Mouse (Mus musculus) left cerebral cortex, postnatal 14 days (tissue): ENCODE results near the gene Gipc3. TPM values are rescaled to one million over a fixed set of nuclear protein-coding genes. Genes with fewer than 3 reads are reported as not detected.

Experiments used
- DNase-seq, 2 experiments: peaks; one replicate each; pipeline ENCODE4 v3.0.0; 2021 to 2022; ENCODE audit warnings: low spot score in 2 of 2, mixed read lengths in 1 of 2
- intact Hi-C: fragments of 180-260 bp; cut with DNase I; formaldehyde crosslinking; loops from one replicate; pipeline ENCODE4 v1.15.1; 2025
- long read RNA-seq, 2 experiments: library from polyadenylated mRNA; stranded (forward); transcript quantifications; one replicate each; pipeline ENCODE4 v2.0.0; 2021
- total RNA-seq, 2 experiments: library from RNA; stranded (reverse); gene quantifications; 2 replicates each; pipeline ENCODE4 v1.2.3; 2021

The Gipc3 gene
- total RNA-seq = under 1 TPM; 0.51 to 0.97 TPM
- long read RNA-seq, experiment 1, partial matches to known transcripts = 0 of 1 reads
- long read RNA-seq, experiment 1, other reads (novel, unspliced or antisense) = 1 of 1 reads
- long read RNA-seq, experiment 2 = 0 reads

- intact Hi-C loops = no loop called here
- DNase-seq = no peak
Observed at GRCm38 (mm10) chr10:81342686-81343505, at the start of gene Gipc3. Gene Gipc3, minus strand, starts transcription at chr10:81343266.

- intact Hi-C loops = loop anchor here (10.0 kb wide), 1 partner anchor 162 kb away; the partner anchor contains the start of gene Aes
- DNase-seq = no peak
Observed at GRCm38 (mm10) chr10:81392781-81393185, 49.7 kb upstream of the Gipc3 start, which contains the start of gene Smim24. Gene Smim24, plus strand, starts transcription at chr10:81393051.

GRCm38 (mm10) chr10:81392270-81392669, 49.2 kb upstream of the Gipc3 start:
- DNase-seq = no peak
- intact Hi-C loops = loop anchor here (10.0 kb wide), 1 partner anchor 163 kb away; the partner anchor contains the start of gene Aes

- intact Hi-C loops = loop anchor here (10.0 kb wide), 1 partner anchor 164 kb away; the partner anchor contains the start of gene Aes
- DNase-seq = no peak
Observed at GRCm38 (mm10) chr10:81390678-81390965, 47.6 kb upstream of the Gipc3 start.

GRCm38 (mm10) chr10:81389801-81390677, 47.0 kb upstream of the Gipc3 start:
- intact Hi-C loops = loop anchor here (10.0 kb wide), 1 partner anchor 165 kb away; the partner anchor contains the start of gene Aes
- DNase-seq = peak; percentile 71 to 77

- intact Hi-C loops = no loop called here
- DNase-seq = no peak
Observed at GRCm38 (mm10) chr10:81389373-81389772, 46.3 kb upstream of the Gipc3 start.

- DNase-seq = no peak
- intact Hi-C loops = no loop called here
Observed at GRCm38 (mm10) chr10:81388505-81389055, 45.5 kb upstream of the Gipc3 start, which contains the start of gene Gm48552. Gene Gm48552, plus strand, starts transcription at chr10:81389005.

GRCm38 (mm10) chr10:81387716-81388115, 44.6 kb upstream of the Gipc3 start:
- DNase-seq = no peak
- intact Hi-C loops = no loop called here

GRCm38 (mm10) chr10:81385603-81386306, 42.7 kb upstream of the Gipc3 start:
- intact Hi-C loops = no loop called here
- no peak for DNase-seq

- no peak for DNase-seq
- intact Hi-C loops = no loop called here
Observed at GRCm38 (mm10) chr10:81384605-81384982, 41.5 kb upstream of the Gipc3 start.

GRCm38 (mm10) chr10:81383802-81384604, 40.9 kb upstream of the Gipc3 start, which contains the start of the genes Dohh and Gm48551:
Gene Dohh, plus strand, starts transcription at chr10:81384428.
Gene Gm48551, plus strand, starts transcription at chr10:81384466.
- intact Hi-C loops = no loop called here
- peak; percentile 99 for DNase-seq

- no peak for DNase-seq
- intact Hi-C loops = no loop called here
Observed at GRCm38 (mm10) chr10:81382039-81382438, 39.0 kb upstream of the Gipc3 start.

GRCm38 (mm10) chr10:81379809-81380378, 36.8 kb upstream of the Gipc3 start:
- no peak for DNase-seq
- intact Hi-C loops = no loop called here

- intact Hi-C loops = no loop called here
Observed at GRCm38 (mm10) chr10:81379183-81379553, 36.1 kb upstream of the Gipc3 start.

GRCm38 (mm10) chr10:81378553-81379182, 35.6 kb upstream of the Gipc3 start:
- DNase-seq = peak; percentile 100
- intact Hi-C loops = no loop called here

More at GRCm38 (mm10) chr10:81379183-81379553, 36.1 kb upstream of the Gipc3 start:
- no peak for DNase-seq

- intact Hi-C loops = no loop called here
- DNase-seq = no peak
Observed at GRCm38 (mm10) chr10:81377793-81378552, 34.9 kb upstream of the Gipc3 start, which contains the start of gene Fzr1. Gene Fzr1, minus strand, starts transcription at chr10:81378516.

GRCm38 (mm10) chr10:81377362-81377664, 34.2 kb upstream of the Gipc3 start:
- no peak for DNase-seq
- intact Hi-C loops = no loop called here
